Mouse (Mus musculus): ENCODE measurements around the gene Ighmbp2. TPM values are rescaled to one million over a fixed set of nuclear protein-coding genes. Genes with fewer than 3 reads are reported as not detected.
A peak's percentile ranks its signal among the peaks of the same experiment; 100 is the strongest.

Ighmbp2 gene
- polyA plus RNA-seq (2014; fragmentation: Nextera tagmentation; extraction: Ambion mirVana), result 4.1 and 4.8 TPM in 2 replicates

- under 1% methylated on average over 49 of the region's 49 CpGs for WGBS
- H3K27ac ChIP-seq (replicated peaks in 1 of 2; ENCODE audit: control insufficient read depth in 1 of 2, insufficient read depth in 1 of 2, low read depth in 2 of 2, low read length in 2 of 2), result peak within 1 kb of the TSS; percentile 40 to 66
- H3K27me3 ChIP-seq (ENCODE audit: control insufficient read depth, insufficient read depth, low read length), result no peaks in the 10 kb centered on the region
- H3K4me1 ChIP-seq (ENCODE audit: control insufficient read depth in 2 of 2, insufficient read depth in 2 of 2, low read length in 2 of 2), result peaks cover 2 to 12% of the 10 kb centered on the region in 2 experiments; a peak in 2 of 4 replicates
- peak within 1 kb of the TSS; percentile 90 for H3K9ac ChIP-seq (ENCODE audit: low read length)
- peak within 1 kb of the TSS; percentile 55 to 87 for H3K4me3 ChIP-seq (ENCODE audit: control insufficient read depth in 1 of 2, insufficient read depth in 1 of 2, low read depth in 1 of 2, low read length in 2 of 2)
- H3K4me2 ChIP-seq (ENCODE audit: low read length), result peak within 1 kb of the TSS; percentile 89
- H3K9me3 ChIP-seq (ENCODE audit: control insufficient read depth, low read length), result no peaks in the 10 kb centered on the region
- peaks cover 50% of the 10 kb centered on the region for H3K36me3 ChIP-seq (ENCODE audit: control insufficient read depth, insufficient read depth, low read length)
- peak; percentile 85 for ATAC-seq (ENCODE audit: insufficient number of reproducible peaks, insufficient read depth, low FRiP score, low read depth)
Observed at GRCm38 (mm10) chr19:3282572-3283467, at the start of gene Ighmbp2, which contains the start of gene Mrpl21. Gene Ighmbp2 (minus strand): TSS chr19:3283017. Gene Mrpl21 (plus strand): TSS chr19:3282901.

GRCm38 (mm10) chr19:3326479-3327047 lies 43.7 kb upstream of the Ighmbp2 start:
- peak overlapping the region; percentile 99 for H3K4me2 ChIP-seq (ENCODE audit: low read length)
- H3K4me3 ChIP-seq (ENCODE audit: control insufficient read depth in 1 of 2, insufficient read depth in 1 of 2, low read depth in 1 of 2, low read length in 2 of 2), result no peak overlapping the region
- H3K27ac ChIP-seq (replicated peaks in 1 of 2; ENCODE audit: control insufficient read depth in 1 of 2, insufficient read depth in 1 of 2, low read depth in 2 of 2, low read length in 2 of 2), result peak overlapping the region in 1 of 2 experiments; percentile 98; a peak in 3 of 4 replicates
- peak overlapping the region; percentile 87; the same call in 1 of the 2 replicates for H3K9ac ChIP-seq (ENCODE audit: low read length)
- no peaks in the 10 kb centered on the region for H3K9me3 ChIP-seq (ENCODE audit: control insufficient read depth, low read length)
- WGBS, result 81% methylated on average over 12 of the region's 12 CpGs
- ATAC-seq (ENCODE audit: insufficient number of reproducible peaks, insufficient read depth, low FRiP score, low read depth), result no peak
- no peaks in the 10 kb centered on the region for H3K36me3 ChIP-seq (ENCODE audit: control insufficient read depth, insufficient read depth, low read length)
- H3K27me3 ChIP-seq (ENCODE audit: control insufficient read depth, insufficient read depth, low read length), result no peaks in the 10 kb centered on the region
- peaks cover 21 to 24% of the 10 kb centered on the region in 2 experiments for H3K4me1 ChIP-seq (ENCODE audit: control insufficient read depth in 2 of 2, insufficient read depth in 2 of 2, low read length in 2 of 2)

- H3K27me3 ChIP-seq (ENCODE audit: control insufficient read depth, insufficient read depth, low read length), result no peaks in the 10 kb centered on the region
- 33% methylated on average over 15 of the region's 15 CpGs for WGBS
Observed at GRCm38 (mm10) chr19:3325771-3326478, 43.1 kb upstream of the Ighmbp2 start.

GRCm38 (mm10) chr19:3324931-3325711 lies 42.3 kb upstream of the Ighmbp2 start:
- peak; percentile 68 for ATAC-seq (ENCODE audit: insufficient number of reproducible peaks, insufficient read depth, low FRiP score, low read depth)
- under 1% methylated on average over 59 of the region's 59 CpGs for WGBS
- Histone ChIP-seq H3K4me1 (ENCODE audit: control insufficient read depth in 2 of 2, insufficient read depth in 2 of 2, low read length in 2 of 2) (peaks cover 25 to 28% of the 10 kb centered on the region in 2 experiments), H3K27me3 (ENCODE audit: control insufficient read depth, insufficient read depth, low read length) (no peaks in the 10 kb centered on the region), H3K9ac (ENCODE audit: low read length) (peak overlapping the region; percentile 87), H3K4me3 (ENCODE audit: control insufficient read depth in 1 of 2, insufficient read depth in 1 of 2, low read depth in 1 of 2, low read length in 2 of 2) (peak overlapping the region; percentile 73 to 83), H3K36me3 (ENCODE audit: control insufficient read depth, insufficient read depth, low read length) (no peaks in the 10 kb centered on the region), H3K27ac (replicated peaks in 1 of 2; ENCODE audit: control insufficient read depth in 1 of 2, insufficient read depth in 1 of 2, low read depth in 2 of 2, low read length in 2 of 2) (peak overlapping the region; percentile 95 to 98), H3K9me3 (ENCODE audit: control insufficient read depth, low read length) (no peaks in the 10 kb centered on the region), H3K4me2 (ENCODE audit: low read length) (peak overlapping the region; percentile 99)

More at GRCm38 (mm10) chr19:3325771-3326478, 43.1 kb upstream of the Ighmbp2 start:
- Histone ChIP-seq H3K9me3 (ENCODE audit: control insufficient read depth, low read length) (no peaks in the 10 kb centered on the region), H3K27ac (replicated peaks in 1 of 2; ENCODE audit: control insufficient read depth in 1 of 2, insufficient read depth in 1 of 2, low read depth in 2 of 2, low read length in 2 of 2) (peak overlapping the region; percentile 94 to 98), H3K9ac (ENCODE audit: low read length) (peak overlapping the region; percentile 87), H3K4me1 (ENCODE audit: control insufficient read depth in 2 of 2, insufficient read depth in 2 of 2, low read length in 2 of 2) (peaks cover 25 to 28% of the 10 kb centered on the region in 2 experiments), H3K36me3 (ENCODE audit: control insufficient read depth, insufficient read depth, low read length) (no peaks in the 10 kb centered on the region), H3K4me2 (ENCODE audit: low read length) (peak overlapping the region; percentile 99), H3K4me3 (ENCODE audit: control insufficient read depth in 1 of 2, insufficient read depth in 1 of 2, low read depth in 1 of 2, low read length in 2 of 2) (peak overlapping the region; percentile 73 to 83)
- ATAC-seq (ENCODE audit: insufficient number of reproducible peaks, insufficient read depth, low FRiP score, low read depth), result no peak

GRCm38 (mm10) chr19:3324271-3324811 lies 41.5 kb upstream of the Ighmbp2 start:
- ATAC-seq (ENCODE audit: insufficient number of reproducible peaks, insufficient read depth, low FRiP score, low read depth), result no peak
- 2% methylated on average over 17 of the region's 17 CpGs for WGBS

GRCm38 (mm10) chr19:3323753-3324270 lies 41.0 kb upstream of the Ighmbp2 start:
- H3K9ac ChIP-seq (ENCODE audit: low read length), result peak overlapping the region; percentile 87
- peak; percentile 28; the same call in 1 of the 2 replicates for ATAC-seq (ENCODE audit: insufficient number of reproducible peaks, insufficient read depth, low FRiP score, low read depth)
- peak overlapping the region; percentile 73 to 83 for H3K4me3 ChIP-seq (ENCODE audit: control insufficient read depth in 1 of 2, insufficient read depth in 1 of 2, low read depth in 1 of 2, low read length in 2 of 2)
- peaks cover 25 to 28% of the 10 kb centered on the region in 2 experiments for H3K4me1 ChIP-seq (ENCODE audit: control insufficient read depth in 2 of 2, insufficient read depth in 2 of 2, low read length in 2 of 2)
- no peaks in the 10 kb centered on the region for H3K36me3 ChIP-seq (ENCODE audit: control insufficient read depth, insufficient read depth, low read length)
- 0% methylated on average over 34 of the region's 34 CpGs for WGBS
- H3K9me3 ChIP-seq (ENCODE audit: control insufficient read depth, low read length), result no peaks in the 10 kb centered on the region
- H3K27me3 ChIP-seq (ENCODE audit: control insufficient read depth, insufficient read depth, low read length), result no peaks in the 10 kb centered on the region
- peak overlapping the region; percentile 95 to 98 for H3K27ac ChIP-seq (replicated peaks in 1 of 2; ENCODE audit: control insufficient read depth in 1 of 2, insufficient read depth in 1 of 2, low read depth in 2 of 2, low read length in 2 of 2)
- H3K4me2 ChIP-seq (ENCODE audit: low read length), result peak overlapping the region; percentile 99

More at GRCm38 (mm10) chr19:3324271-3324811, 41.5 kb upstream of the Ighmbp2 start:
- Histone ChIP-seq H3K9ac (ENCODE audit: low read length) (peak overlapping the region; percentile 87), H3K4me3 (ENCODE audit: control insufficient read depth in 1 of 2, insufficient read depth in 1 of 2, low read depth in 1 of 2, low read length in 2 of 2) (peak overlapping the region; percentile 73 to 83), H3K4me1 (ENCODE audit: control insufficient read depth in 2 of 2, insufficient read depth in 2 of 2, low read length in 2 of 2) (peaks cover 25 to 28% of the 10 kb centered on the region in 2 experiments), H3K9me3 (ENCODE audit: control insufficient read depth, low read length) (no peaks in the 10 kb centered on the region), H3K27ac (replicated peaks in 1 of 2; ENCODE audit: control insufficient read depth in 1 of 2, insufficient read depth in 1 of 2, low read depth in 2 of 2, low read length in 2 of 2) (peak overlapping the region; percentile 95 to 98), H3K4me2 (ENCODE audit: low read length) (peak overlapping the region; percentile 99), H3K36me3 (ENCODE audit: control insufficient read depth, insufficient read depth, low read length) (no peaks in the 10 kb centered on the region), H3K27me3 (ENCODE audit: control insufficient read depth, insufficient read depth, low read length) (no peaks in the 10 kb centered on the region)
